Mouse (Mus musculus) megakaryocyte, embryonic 14.5 days (primary cell): ENCODE data around the gene Nf1. TPM values are rescaled to one million over a fixed set of nuclear protein-coding genes. Genes with fewer than 3 reads are reported as not detected.

Experiments used
- H3K27me3 ChIP-seq: replicated peaks from 2 replicates; pipeline ENCODE3; 2012; ENCODE audit warnings: inconsistent platforms
- H3K36me3 ChIP-seq: replicated peaks from 2 replicates; pipeline ENCODE3; 2012; ENCODE audit warnings: low read length, inconsistent platforms, mixed read lengths
- H3K4me1 ChIP-seq: 2 replicates; pipeline ENCODE4 v1.6.1; 2012; ENCODE audit warnings: inconsistent platforms
- H3K4me3 ChIP-seq: replicated peaks from 2 replicates; pipeline ENCODE3; 2012; ENCODE audit warnings: moderate library complexity, mild to moderate bottlenecking, inconsistent platforms
- H3K9me3 ChIP-seq: 2 replicates; pipeline ENCODE4 v1.6.1; 2012; ENCODE audit warnings: inconsistent platforms
- FLI1 ChIP-seq: IDR thresholded peaks from 2 replicates; pipeline ENCODE4 v1.6.1; 2012; ENCODE audit warnings: low read length, inconsistent platforms, mixed read lengths
- GATA1 ChIP-seq: IDR thresholded peaks from 3 replicates; pipeline ENCODE4 v1.6.1; 2012; ENCODE audit warnings: mixed read lengths, low read length, inconsistent platforms, borderline replicate concordance
- polyA plus RNA-seq: library from polyadenylated mRNA; stranded (reverse); fragments of >175 nt; gene quantifications from 2 replicates; pipeline ENCODE4 v1.2.3, GENCODE M21; 2012; ENCODE audit warnings: low replicate concordance; ENCODE audit not compliant: insufficient read depth

The Nf1 gene
- polyA plus RNA-seq, 1 experiment: 4.5 TPM

DNA sequence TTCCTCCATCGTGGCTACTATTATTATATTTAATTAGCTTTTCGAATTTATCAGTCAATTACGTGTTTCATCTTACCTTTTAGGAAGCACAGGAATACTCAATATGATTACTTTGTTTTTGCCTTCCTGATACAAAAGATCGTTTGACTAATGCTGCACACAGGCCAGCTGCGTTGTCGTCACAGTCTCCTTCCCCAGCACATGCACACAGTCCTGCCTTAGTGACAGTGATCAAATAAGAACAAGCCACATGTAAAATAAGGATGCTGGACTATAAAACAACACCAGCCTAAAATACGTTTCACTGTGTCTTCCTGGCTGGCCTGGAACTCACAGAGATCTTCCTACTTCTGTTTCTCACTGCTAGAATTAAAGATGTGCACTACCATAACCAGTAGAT is 165.0 kb downstream of the Nf1 start:
- peaks cover 12% of the 10 kb centered on the region for H3K4me1 ChIP-seq
- no peaks in the 10 kb centered on the region for H3K36me3 ChIP-seq
- no peak overlapping the region for H3K4me3 ChIP-seq
- H3K27me3 ChIP-seq: no peaks in the 10 kb centered on the region
- TF ChIP-seq GATA1 (no peak), FLI1 (no peak)
- H3K9me3 ChIP-seq: no peaks in the 10 kb centered on the region

DNA sequence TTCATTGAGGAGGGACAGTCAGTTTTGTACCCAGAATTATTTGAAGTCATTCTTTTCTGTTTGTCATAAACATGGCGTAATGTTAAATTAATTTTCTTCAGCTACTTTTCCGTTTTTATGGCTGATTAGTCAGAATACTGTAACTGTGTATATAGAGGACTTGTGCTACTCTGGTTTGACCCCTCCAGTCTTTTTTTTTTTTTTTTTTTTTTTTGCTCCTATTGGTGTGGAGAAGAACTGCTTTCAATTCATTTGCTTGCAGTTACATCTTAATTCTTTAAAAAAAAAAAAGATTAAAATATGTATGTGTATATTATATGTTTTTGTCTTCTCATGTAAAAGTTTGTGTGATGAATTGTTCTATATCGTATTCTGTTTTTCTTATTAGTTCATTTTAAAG is 172.5 kb downstream of the Nf1 start:
- H3K9me3 ChIP-seq: no peaks in the 10 kb centered on the region

DNA sequence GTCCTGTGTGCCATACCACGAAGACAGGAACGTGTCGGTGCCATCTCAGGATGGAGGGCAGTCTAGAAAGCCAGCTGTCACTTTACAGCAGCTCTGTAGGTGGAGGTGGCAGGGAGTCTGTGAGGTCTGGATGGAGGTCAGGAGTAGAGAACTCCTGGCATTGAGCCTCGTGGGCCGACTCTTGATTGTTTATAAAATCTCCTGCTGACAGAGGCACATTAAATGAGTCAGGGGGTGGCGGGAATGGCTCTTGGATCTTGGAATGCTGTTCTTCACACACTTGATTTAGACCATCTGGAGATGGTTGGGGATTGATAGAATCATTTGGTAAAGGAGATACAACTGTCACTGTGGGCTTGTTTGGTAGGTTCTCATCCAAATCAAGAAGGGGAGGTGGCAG is 175.8 kb downstream of the Nf1 start:
- H3K4me3 ChIP-seq: no peak overlapping the region
- H3K36me3 ChIP-seq: peaks cover 64% of the 10 kb centered on the region
- TF ChIP-seq FLI1 (no peak), GATA1 (no peak)
- no peaks in the 10 kb centered on the region for H3K9me3 ChIP-seq
- H3K27me3 ChIP-seq: no peaks in the 10 kb centered on the region
- peaks cover 53% of the 10 kb centered on the region for H3K4me1 ChIP-seq

More for the DNA sequence above, 172.5 kb downstream of the Nf1 start:
- H3K36me3 ChIP-seq: peaks cover 45% of the 10 kb centered on the region
- no peak for TF ChIP-seq FLI1
- TF ChIP-seq GATA1: no peak
- peaks cover 28% of the 10 kb centered on the region for H3K4me1 ChIP-seq
- no peaks in the 10 kb centered on the region for H3K27me3 ChIP-seq
- H3K4me3 ChIP-seq: no peak overlapping the region

DNA sequence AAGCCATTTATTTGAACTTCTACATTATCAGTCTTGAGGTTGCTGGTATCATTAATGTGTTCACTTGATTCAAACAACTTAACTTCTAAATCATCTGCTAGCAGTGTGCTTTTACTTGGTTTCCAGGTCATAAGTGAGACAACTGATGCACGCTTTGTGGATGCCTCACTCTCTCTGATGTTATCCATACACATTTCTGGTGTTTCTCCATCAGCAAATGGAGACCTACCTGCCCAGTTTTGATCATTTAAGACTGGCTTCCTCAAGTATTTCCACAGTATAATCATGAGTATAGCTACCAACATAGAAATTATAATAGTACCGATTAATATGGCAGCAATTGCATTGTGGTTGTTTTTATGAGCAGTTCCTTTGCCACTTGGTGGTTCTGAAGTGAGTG is 176.3 kb downstream of the Nf1 start:
- Histone ChIP-seq H3K36me3 (peaks cover 64% of the 10 kb centered on the region), H3K4me3 (no peak overlapping the region), H3K9me3 (no peaks in the 10 kb centered on the region), H3K4me1 (peaks cover 58% of the 10 kb centered on the region), H3K27me3 (no peaks in the 10 kb centered on the region)
- TF ChIP-seq FLI1 (no peak), GATA1 (no peak)

DNA sequence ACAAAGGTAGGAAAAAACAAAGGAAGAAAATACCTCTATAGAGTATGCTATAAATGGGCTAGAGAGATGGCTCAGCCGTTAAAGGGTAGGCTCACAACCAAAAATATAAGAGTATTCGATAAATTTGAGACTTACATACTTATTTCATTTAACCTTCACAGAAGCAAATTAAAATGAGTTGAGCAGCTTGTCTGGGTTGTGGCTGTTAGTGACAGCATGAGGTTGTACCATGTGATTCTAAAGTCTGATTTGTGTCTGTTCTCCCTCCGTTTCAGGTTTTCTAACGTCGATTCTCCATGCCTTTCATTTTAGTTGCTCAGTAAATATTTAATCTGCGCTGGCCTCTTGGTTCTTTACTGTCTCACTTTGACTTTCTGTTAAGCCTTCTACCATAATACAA is 179.8 kb downstream of the Nf1 start:
- Histone ChIP-seq H3K4me1 (peaks cover 72% of the 10 kb centered on the region), H3K4me3 (peak overlapping the region; percentile 48), H3K9me3 (no peaks in the 10 kb centered on the region), H3K36me3 (peaks cover 49% of the 10 kb centered on the region), H3K27me3 (no peaks in the 10 kb centered on the region)
- no peak for TF ChIP-seq FLI1
- no peak for TF ChIP-seq GATA1

DNA sequence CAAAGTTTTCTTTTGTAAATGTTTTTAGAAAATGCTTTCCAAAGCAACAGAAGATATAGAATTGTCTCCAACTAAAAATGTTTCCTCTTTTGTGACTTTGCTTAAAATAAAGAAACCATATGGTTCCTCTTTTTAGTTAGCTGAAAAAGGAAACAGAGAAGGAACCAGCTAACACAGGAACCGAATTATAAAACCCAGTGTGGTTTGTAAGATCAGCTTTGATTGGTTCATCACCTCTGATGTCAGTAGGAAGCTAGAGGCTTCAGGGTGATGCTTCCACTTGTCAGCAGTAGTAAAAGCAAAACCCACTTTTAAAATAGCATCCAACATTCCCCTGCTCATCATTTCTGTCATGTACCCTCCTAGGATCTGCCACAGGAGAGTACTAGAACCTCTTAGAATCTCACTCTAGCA is 180.4 kb downstream of the Nf1 start:
- peak overlapping the region; percentile 78 for H3K4me3 ChIP-seq
- peaks cover 46% of the 10 kb centered on the region for H3K36me3 ChIP-seq
- no peaks in the 10 kb centered on the region for H3K27me3 ChIP-seq
- no peak for TF ChIP-seq GATA1
- no peak for TF ChIP-seq FLI1
- H3K9me3 ChIP-seq: no peaks in the 10 kb centered on the region
- peaks cover 74% of the 10 kb centered on the region for H3K4me1 ChIP-seq

DNA sequence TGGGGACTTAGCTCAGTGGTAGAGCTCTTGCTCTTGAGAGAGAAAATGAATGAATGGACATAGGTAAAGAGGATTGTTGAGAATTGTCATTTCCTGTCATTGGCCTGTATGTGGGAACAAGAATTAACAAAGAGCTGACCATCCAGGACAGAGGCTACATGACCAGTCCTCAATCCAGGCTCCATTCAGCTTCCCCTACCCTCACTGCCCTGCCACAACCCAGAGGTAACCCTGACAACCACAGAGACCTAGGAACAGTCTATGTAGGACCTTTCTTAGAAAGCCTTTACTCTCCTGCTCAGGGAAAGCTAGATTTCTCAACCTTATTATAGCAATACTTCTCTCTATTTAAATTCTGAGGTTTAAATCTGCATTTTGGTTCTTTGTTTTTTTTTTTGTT is 181.3 kb downstream of the Nf1 start:
- peak overlapping the region; percentile 84 for H3K4me3 ChIP-seq
- peaks cover 38% of the 10 kb centered on the region for H3K36me3 ChIP-seq
- H3K4me1 ChIP-seq: peaks cover 75% of the 10 kb centered on the region
- H3K9me3 ChIP-seq: no peaks in the 10 kb centered on the region
- H3K27me3 ChIP-seq: no peaks in the 10 kb centered on the region
- TF ChIP-seq GATA1 (no peak), FLI1 (no peak)

DNA sequence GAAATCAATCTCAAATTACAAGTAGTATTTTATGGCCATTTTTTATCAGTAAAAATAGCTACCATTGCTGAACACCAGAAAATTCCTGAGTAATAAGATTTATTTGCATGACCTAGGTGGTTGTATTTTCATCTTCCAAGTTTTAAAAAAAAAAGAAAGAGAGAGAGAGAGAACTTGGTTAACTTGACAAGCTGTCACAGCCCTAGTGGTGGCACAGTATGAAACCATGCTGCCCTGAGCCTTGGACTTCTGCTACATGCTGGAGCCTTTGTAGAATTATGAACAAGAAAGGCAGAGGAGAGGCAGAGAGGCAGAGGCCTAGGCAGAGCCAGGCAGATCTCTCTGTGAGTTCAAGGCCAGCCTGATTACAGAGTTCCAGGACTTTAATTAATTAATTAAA is 182.4 kb downstream of the Nf1 start:
- TF ChIP-seq FLI1 (no peak), GATA1 (no peak)
- H3K9me3 ChIP-seq: no peaks in the 10 kb centered on the region
- no peaks in the 10 kb centered on the region for H3K27me3 ChIP-seq
- peak overlapping the region; percentile 89 for H3K4me3 ChIP-seq
- peaks cover 77% of the 10 kb centered on the region for H3K4me1 ChIP-seq
- peaks cover 33% of the 10 kb centered on the region for H3K36me3 ChIP-seq

DNA sequence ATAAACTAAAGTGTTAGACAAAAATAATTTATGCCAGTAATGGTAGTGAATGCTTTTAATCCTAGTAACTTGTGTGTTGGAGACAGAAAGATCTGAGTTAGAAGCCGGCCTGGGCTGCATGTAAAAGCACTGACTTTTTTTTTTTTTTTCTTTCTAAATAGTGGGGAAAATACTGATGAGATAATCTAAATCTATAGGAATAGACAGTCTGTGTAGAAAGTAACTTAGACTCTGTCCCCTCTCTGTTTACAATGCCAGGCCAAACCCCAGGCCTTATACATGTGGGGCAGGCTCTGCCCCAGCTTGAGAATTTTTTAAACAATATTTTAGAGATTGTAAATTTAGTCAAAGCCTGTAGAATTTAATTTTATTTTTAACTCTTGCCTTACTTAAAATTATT is 183.5 kb downstream of the Nf1 start:
- Histone ChIP-seq H3K9me3 (no peaks in the 10 kb centered on the region), H3K27me3 (no peaks in the 10 kb centered on the region), H3K4me1 (peaks cover 81% of the 10 kb centered on the region), H3K36me3 (peaks cover 34% of the 10 kb centered on the region), H3K4me3 (peak overlapping the region; percentile 93)
- TF ChIP-seq FLI1 (no peak), GATA1 (no peak)

DNA sequence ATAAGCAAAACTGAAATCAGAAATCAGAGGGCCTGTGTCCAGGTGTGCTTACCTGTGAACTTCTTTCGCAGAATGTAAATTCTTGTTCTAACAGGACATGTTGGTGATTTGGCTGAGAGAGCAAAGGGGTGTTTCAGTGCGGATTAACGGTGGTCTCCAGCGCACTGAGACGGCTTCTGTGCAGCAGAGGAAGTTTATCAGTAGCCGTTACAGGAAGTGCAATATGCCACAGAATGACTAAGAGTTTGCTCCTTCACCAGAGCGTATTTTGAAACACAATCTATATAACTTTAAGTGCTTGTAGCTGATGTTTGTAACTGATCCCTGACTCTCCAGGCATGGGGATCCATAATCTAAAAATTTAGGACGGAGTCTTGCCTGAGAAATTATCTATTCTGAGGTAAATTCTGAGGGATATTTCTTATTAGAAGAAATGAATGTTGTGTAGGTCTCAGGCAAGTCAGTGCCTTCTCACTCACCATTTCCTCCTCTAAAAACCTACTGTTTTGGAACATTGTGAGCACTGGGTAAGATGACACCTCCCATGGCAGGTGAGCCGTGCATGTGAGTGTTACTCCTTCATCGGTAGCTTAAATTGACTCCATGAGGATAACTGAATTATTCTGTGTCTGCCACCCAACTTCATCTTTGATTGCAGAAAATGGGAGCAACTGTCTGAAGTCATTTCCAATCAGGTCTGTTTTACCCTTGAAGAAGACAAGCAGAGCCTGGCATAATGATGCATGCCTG is 184.2 kb downstream of the Nf1 start, which contains the start of gene Evi2b:
Gene Evi2b (minus strand): TSS at position 203 of the 750 bp plus-strand sequence.
- peak; percentile 84; the same call in 1 of the 3 replicates for TF ChIP-seq GATA1
- no peak for TF ChIP-seq FLI1
- peaks cover 27% of the 10 kb centered on the region for H3K36me3 ChIP-seq
- no peaks in the 10 kb centered on the region for H3K27me3 ChIP-seq
- peak within 1 kb of the TSS; percentile 93 for H3K4me3 ChIP-seq
- H3K9me3 ChIP-seq: no peaks in the 10 kb centered on the region
- peaks cover 81% of the 10 kb centered on the region for H3K4me1 ChIP-seq
